8 mouse cellular contexts compared by ENCODE assay signal in genomic region chr15:90929043-90929442, GRCm38 (mm10).
A peak's percentile ranks its signal among the peaks of the same experiment; 100 is the strongest.
DNase-seq lines count a peak whose midpoint lies in the region; ATAC-seq and TF ChIP-seq lines count a peak whose summit lies in the region.

No protein-coding gene starts in this region.

- H3K4me1 ChIP-seq in kidney, adult 2 months (ENCODE audit: control insufficient read depth, insufficient read depth, low read length), result no peaks in the 10 kb centered on the region
- no peaks in the 10 kb centered on the region for H3K4me1 ChIP-seq in kidney, embryonic 14.5 days (ENCODE audit: control insufficient read depth, insufficient read depth, low read length)
- no peaks in the 10 kb centered on the region for H3K4me1 ChIP-seq in testis, adult 2 months (ENCODE audit: control insufficient read depth, insufficient read depth, low read length)
- 0 out of 2 replicates have a peak, but pooled peaks cover 3% of the 10 kb centered on the region for H3K4me1 ChIP-seq in cortical plate, adult 2 months (ENCODE audit: control insufficient read depth, insufficient read depth, low read length)

- no peaks in the 10 kb centered on the region for H3K9me3 ChIP-seq in kidney, embryonic 14.5 days (ENCODE audit: control insufficient read depth, low read length)

- no peak for ATAC-seq in kidney, embryonic 14.5 days (ENCODE audit: low FRiP score, low TSS enrichment)

- no peak for TF ChIP-seq POLR2A in kidney, adult 2 months (IDR thresholded peaks at IDR 0.05; ENCODE audit: low read depth, low read length)
- TF ChIP-seq POLR2A in testis, adult 2 months (IDR thresholded peaks at IDR 0.05; ENCODE audit: control insufficient read depth, low read depth, low read length), result no peak
- TF ChIP-seq POLR2A in cortical plate, adult 2 months (IDR thresholded peaks at IDR 0.05; ENCODE audit: extremely low read depth, insufficient read depth, low read length), result no peak

- no peak overlapping the region for H3K4me2 ChIP-seq in kidney, embryonic 14.5 days (replicated peaks; ENCODE audit: low read depth, low read length)

- no peak overlapping the region for H3K9ac ChIP-seq in kidney, embryonic 14.5 days (ENCODE audit: low read depth, low read length)

- no peak overlapping the region for H3K27ac ChIP-seq in kidney, adult 2 months (ENCODE audit: insufficient read depth, low read depth, low read length)
- no peak overlapping the region for H3K27ac ChIP-seq in kidney, embryonic 14.5 days (ENCODE audit: low read depth, low read length)
- H3K27ac ChIP-seq in testis, adult 2 months (ENCODE audit: control insufficient read depth, insufficient read depth, low read depth, low read length), result no peak overlapping the region
- H3K27ac ChIP-seq in cortical plate, adult 2 months (ENCODE audit: insufficient read depth, low read length), result no peak overlapping the region

- no peak overlapping the region for H3K4me3 ChIP-seq in kidney, adult 2 months (ENCODE audit: insufficient read depth, low read depth, low read length)
- H3K4me3 ChIP-seq in kidney, embryonic 14.5 days (ENCODE audit: low read length), result no peak overlapping the region
- H3K4me3 ChIP-seq in testis, adult 2 months (ENCODE audit: control insufficient read depth, low read depth, low read length), result no peak overlapping the region
- no peak overlapping the region for H3K4me3 ChIP-seq in cortical plate, adult 2 months (ENCODE audit: insufficient read depth, low read length)

- peak; percentile 19 for DNase-seq in kidney, adult 2 months
- no peak for DNase-seq in testis, postnatal 14 days (ENCODE audit: low spot score)
- DNase-seq in retina, postnatal 1 day, result peak; percentile 48
- no peak for DNase-seq in T-cell, adult 2 months (ENCODE audit: low spot score)
- DNase-seq in gastrocnemius, postnatal 25 days, result no peak

- H3K27me3 ChIP-seq in kidney, adult 2 months (replicated peaks; ENCODE audit: control insufficient read depth, insufficient read depth, low read length), result no peaks in the 10 kb centered on the region
- no peaks in the 10 kb centered on the region for H3K27me3 ChIP-seq in kidney, embryonic 14.5 days (ENCODE audit: control insufficient read depth, insufficient read depth, low read length)
- no peaks in the 10 kb centered on the region for H3K27me3 ChIP-seq in testis, adult 2 months (ENCODE audit: control insufficient read depth, insufficient read depth, low read length)

- H3K36me3 ChIP-seq in kidney, adult 2 months (ENCODE audit: control insufficient read depth, insufficient read depth, low read length), result no peaks in the 10 kb centered on the region; the same call in 1 of the 2 replicates
- no peaks in the 10 kb centered on the region for H3K36me3 ChIP-seq in kidney, embryonic 14.5 days (ENCODE audit: control insufficient read depth, insufficient read depth, low read length)
- no peaks in the 10 kb centered on the region for H3K36me3 ChIP-seq in testis, adult 2 months (ENCODE audit: control insufficient read depth, insufficient read depth, low read length)

- TF ChIP-seq CTCF in kidney, adult 2 months (conservative IDR thresholded peaks at IDR 0.05; ENCODE audit: insufficient read depth, insufficient read length, low read depth, low read length), result peak; percentile 48
- peak; percentile 11; the same call in 1 of the 2 replicates for TF ChIP-seq CTCF in testis, adult 2 months (IDR thresholded peaks at IDR 0.05; ENCODE audit: control insufficient read depth, insufficient read depth, insufficient replicate concordance, low read depth, low read length)
- TF ChIP-seq CTCF in cortical plate, adult 2 months (IDR thresholded peaks at IDR 0.05; ENCODE audit: extremely low read depth, insufficient read depth, low read length), result peak; percentile 70

- WGBS in kidney, adult 2 months, result 15% methylated on average over 1 of the region's 1 CpGs
- 24% methylated on average over 1 of the region's 1 CpGs for WGBS in kidney, embryonic 14.5 days

Comparison
In these comparisons a context has a peak if more than half of its experiments do, and no peak if none do; other contexts are left out.
1. DNase-seq: peak in kidney, adult 2 months (single experiment) and retina, postnatal 1 day (single experiment); none in testis, postnatal 14 days (single experiment), T-cell, adult 2 months (single experiment) and gastrocnemius, postnatal 25 days (single experiment).
2. CTCF ChIP-seq: peak in every context shown above with its lines; median percentile 70 in cortical plate, adult 2 months; 48 in kidney, adult 2 months; 11 in testis, adult 2 months.